Mouse (Mus musculus): ENCODE measurements around the gene Tmem33. TPM values are rescaled to one million over a fixed set of nuclear protein-coding genes. Genes with fewer than 3 reads are reported as not detected.

Tmem33 gene
- 49.9 and 52.0 TPM in 2 replicates for polyA plus RNA-seq (2012; rRNA removed)

GRCm38 (mm10) chr5:67260531-67261371, at the start of gene Tmem33:
TSS of gene Tmem33 (plus strand) at chr5:67260565.

GRCm38 (mm10) chr5:67306698-67307521, 46.5 kb downstream of the Tmem33 start, which contains the start of gene Slc30a9:
TSS of gene Slc30a9 (plus strand) at chr5:67306955.

Other genes with a start within 250 kb of the Tmem33 start
- gene Phox2b, start 161.3 kb upstream of the Tmem33 start, polyA plus RNA-seq (2012; rRNA removed) = 0.58 and 1.8 TPM in 2 replicates
- 82.2 and 94.7 TPM in 2 replicates for gene Slc30a9, start 46.4 kb downstream of the Tmem33 start, polyA plus RNA-seq (2012; rRNA removed)
- gene Bend4, start 167.7 kb downstream of the Tmem33 start, polyA plus RNA-seq (2012; rRNA removed) = 5.6 and 5.7 TPM in 2 replicates